Mouse (Mus musculus) frontal cortex, postnatal 10 days (tissue): ENCODE measurements at regions not wholly inside any gene's neighbourhood (a gene's known extent, or its start where the extent isn't known, plus 50 kb on each side); places are given as distances from the start of the nearest gene placed in this dataset.
A peak's percentile ranks its signal among the peaks of the same experiment; 100 is the strongest.

Source experiments
- DNase-seq, 2 experiments: peaks; one replicate each; pipeline ENCODE4 v3.0.0; 2022; ENCODE audit warnings: low spot score in 2 of 2, mixed read lengths in 1 of 2

DNA sequence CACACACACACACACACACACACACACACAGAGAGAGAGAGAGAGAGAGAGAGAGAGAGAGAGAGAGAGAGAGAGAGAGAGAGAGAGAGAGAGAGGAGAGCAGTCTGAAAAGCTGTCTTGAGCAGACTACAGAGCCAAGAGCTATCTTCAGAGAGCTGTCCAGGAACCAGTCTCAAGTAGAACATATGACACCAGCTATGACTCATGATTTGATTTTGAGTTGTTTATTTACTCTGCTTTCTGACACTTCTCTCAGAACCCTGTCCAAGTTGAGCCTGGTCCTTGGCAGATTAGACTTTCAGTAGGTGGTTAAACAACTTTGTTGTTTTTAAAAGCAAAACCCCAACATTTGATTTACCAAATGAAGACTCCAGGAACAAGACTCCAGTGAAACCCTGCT, 420.8 kb upstream of the Lcorl start:
- DNase-seq = no peak

- DNase-seq = no peak
These were observed 399.3 kb upstream of the Lcorl start for GRCm38 (mm10) chr5:46256730-46257129.

DNA sequence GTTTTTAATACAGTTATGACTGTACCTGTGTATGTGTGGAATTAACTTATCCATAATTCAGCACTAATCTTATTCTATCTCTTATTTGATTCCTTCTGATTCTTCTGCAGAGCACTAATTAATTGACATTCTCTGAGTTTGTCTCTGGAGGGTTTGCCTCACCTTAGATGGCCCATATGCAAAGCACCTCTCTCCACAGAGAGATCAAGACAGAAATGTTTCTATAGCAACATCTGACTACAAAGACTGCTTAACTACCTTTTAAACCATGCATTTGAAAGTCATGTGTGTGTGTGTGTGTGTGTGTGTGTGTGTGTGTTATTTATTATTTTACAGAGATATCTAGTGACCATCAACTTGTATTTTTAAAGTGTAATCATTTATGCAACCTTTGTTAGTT, 396.5 kb upstream of the Lcorl start:
- DNase-seq = no peak

DNA sequence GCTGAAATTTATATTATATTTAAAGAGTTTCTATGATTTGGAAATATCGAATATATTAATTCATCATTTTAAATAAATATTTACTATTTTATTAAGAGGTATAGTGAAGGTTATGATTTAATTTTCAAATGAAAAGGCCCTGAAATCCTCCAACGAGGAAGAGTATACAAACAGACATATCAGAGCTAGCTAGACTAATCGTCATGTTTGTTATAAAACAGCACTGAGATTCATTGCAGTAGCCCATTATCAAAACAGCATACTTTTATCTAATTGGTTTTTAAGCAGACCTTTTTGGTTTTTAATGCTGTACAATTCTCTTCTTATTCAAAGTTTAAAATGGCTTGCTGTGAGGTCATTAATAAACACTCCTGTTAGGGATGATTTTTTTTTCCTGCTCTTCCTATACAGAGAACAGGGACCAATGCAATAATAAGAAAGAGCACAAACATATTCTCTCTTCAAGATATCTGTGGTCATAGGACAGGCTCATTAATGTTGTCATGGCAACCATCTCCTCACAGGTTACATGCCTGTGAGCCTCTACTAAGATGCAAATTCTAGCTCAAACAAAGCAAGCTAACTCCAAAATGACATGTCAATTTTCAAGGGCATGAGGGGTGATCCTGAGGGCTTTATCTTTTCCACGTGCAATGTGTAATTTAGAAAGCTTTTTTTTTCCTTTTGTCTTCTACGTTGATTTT, 378.1 kb upstream of the Lcorl start:
- no peak for DNase-seq

DNA sequence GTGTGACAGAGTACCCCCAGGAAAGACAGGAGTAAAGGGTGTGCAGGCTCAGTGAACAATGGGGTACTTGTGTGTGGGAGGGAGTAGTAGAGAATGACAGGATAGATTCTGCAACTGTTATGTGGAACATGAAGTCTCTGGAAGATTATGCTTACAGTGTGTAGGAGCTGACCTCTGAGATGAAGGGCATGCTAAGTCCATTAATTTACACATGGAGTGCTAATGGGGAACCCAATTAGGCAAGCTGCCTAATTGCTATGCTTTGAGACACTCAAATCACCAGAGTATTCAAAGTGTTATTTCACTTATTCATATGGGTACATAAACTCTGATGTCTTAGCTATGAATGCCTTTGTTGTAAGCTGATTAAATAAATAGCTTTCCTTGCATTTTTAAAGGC, 375.4 kb upstream of the Lcorl start:
- no peak for DNase-seq

DNA sequence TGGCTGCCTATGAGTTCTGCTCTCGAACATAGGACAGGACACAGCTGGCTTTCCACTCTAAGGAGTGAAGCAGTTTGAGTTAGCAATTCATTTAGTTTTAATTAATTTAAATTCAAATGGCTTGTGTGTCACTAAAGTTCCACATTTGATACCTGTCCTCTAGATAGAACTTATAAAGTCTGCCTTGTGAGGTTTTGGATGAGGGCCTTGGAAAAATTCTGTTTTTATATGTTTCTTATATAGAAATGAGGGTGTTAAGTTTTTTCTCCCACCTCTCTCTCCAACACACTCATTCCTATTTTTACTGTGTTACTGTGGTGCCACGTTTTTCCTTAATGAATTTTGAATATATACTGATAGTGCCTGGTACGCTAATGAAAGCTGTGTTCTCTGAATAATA, 371.3 kb upstream of the Lcorl start:
- DNase-seq = no peak

- no peak for DNase-seq
These were observed 355.5 kb upstream of the Lcorl start for GRCm38 (mm10) chr5:46212845-46213468.

DNA sequence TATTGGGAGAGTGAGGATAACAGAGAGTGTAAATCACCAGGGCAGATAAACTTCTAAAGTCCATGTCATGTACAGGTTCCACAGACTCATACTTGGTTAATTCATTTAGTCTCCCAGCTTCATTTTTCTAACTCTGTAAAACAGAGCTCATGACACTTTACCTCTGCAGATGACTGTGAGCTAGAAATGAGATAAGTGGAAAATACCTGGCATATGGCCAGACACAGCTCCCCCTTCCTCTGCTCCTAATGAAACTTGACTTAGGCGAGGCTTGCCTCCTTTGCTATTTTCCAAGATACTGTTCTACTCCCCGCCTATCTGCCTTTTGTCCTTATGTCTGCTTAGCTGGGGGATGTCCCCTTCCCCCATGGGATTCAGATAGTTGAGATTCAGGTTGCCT, 351.7 kb upstream of the Lcorl start:
- DNase-seq = no peak

GRCm38 (mm10) chr5:46203744-46204143, 346.3 kb upstream of the Lcorl start:
- DNase-seq = no peak

DNA sequence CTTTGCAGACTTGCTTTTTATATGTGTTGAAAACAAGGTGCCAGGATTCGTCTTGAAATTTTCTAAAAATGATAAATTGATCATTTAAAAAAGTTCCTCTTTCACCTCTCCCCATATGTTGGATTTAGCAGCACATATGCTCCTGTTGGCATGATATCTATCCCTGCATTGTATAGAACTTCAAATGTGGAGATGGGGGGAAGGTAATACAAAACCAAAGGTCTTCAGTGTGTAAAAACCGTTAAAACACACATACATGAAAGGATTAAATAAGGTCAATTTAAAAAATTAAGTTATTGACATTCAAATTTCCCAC, 345.0 kb upstream of the Lcorl start:
- no peak for DNase-seq

DNA sequence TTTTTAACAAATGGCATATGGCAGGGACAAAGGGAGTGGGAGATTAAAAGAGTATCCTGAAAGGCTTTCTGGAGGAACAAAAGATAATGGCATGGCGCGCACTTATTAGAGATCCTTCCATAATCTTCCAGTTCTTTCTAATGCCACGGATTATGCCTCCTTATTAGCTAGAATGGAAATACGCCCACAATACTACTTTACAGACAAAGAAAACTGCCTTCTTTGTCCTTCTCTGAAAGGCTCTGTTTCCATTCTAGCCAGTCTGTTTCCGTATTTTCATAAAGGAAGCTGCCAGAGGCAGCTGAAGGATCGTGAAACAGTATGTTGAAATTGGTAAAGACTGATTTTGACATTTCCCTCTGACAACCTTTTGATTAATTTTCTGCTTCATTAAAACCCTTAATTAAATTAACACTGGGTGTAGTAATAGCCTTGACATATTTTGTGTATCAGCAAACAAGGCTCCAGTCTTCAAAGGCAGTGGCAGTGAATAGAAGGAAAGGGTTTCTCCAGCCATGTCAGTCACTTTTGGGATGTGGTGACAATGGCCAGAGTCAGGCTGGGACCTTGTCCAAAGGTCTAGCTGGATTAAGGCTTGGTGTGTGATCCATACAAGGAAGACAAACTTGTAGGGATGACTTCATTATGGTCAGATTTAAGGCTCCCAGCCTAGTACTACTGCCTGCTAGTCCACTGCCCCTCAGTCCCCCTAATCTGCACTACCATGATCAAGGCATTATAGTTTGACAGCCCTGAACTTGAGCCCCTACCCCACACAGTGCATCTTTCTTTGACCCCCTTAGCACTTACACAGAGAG, 344.4 kb upstream of the Lcorl start:
- no peak for DNase-seq

- no peak for DNase-seq
These were observed 329.5 kb upstream of the Lcorl start for GRCm38 (mm10) chr5:46186908-46187307.

- no peak for DNase-seq
These were observed 324.7 kb upstream of the Lcorl start for GRCm38 (mm10) chr5:46182157-46182556.

DNA sequence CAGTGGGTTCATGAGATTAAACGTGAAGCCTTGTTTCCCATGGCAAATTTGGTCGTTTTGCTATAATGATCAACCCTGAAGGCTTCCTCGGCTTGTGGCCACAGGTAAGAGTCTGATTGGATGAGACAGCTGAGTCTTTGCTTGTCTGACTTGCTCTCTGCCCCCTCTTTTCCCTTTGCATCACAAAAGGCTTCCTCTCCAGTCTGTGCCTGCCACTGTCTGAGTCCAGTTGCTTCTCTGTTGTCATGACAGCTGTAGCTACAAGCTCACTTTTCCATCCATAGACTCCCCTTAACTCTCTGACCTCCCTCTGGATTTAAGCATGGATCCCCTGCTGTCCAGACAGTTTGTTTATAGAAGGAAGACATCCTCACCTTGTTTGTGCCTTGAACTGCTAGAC, 314.9 kb upstream of the Lcorl start:
- no peak for DNase-seq

DNA sequence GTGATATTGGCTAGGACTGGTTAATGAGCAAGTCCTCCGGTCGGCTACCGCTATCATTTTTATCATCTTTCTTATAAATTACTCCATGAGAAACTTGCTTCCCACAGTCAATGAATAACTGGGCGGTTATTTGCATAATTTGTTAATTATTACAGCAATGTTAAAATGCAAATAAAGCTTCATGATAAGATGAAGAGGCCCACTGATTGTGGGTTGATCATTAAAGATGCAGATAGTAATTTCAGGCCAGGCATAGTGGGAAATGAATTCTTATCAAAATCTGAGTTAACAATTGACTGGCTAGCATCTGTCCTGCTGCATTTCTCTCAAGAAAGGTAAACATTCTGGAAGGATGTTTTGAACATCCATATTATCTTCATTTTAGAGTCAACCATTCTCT, 303.4 kb upstream of the Lcorl start:
- no peak for DNase-seq

- no peak for DNase-seq
These were observed 294.6 kb upstream of the Lcorl start for GRCm38 (mm10) chr5:46151973-46152372.

DNA sequence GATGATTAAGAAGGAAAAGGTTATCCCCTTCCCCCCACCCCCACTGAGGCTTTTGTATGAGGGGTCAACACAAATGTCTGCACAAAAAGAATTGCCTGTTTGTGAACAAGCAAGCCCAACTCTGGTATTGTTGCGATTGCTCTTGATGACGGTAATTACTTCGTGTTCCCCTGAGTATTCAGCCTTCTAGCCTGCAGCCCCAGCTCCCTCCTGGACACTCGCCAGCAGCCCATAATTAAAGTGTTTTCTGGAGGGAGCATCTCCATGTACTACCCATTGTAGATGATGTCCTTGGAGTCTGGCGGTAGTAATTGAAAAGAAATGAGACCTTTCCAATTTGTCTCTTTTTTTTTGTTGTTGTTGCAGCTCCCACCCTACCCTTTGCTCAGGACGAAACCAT, 293.4 kb upstream of the Lcorl start:
- peak; percentile 7 to 16 for DNase-seq

GRCm38 (mm10) chr5:46149851-46150615, 292.6 kb upstream of the Lcorl start:
- DNase-seq = no peak

DNA sequence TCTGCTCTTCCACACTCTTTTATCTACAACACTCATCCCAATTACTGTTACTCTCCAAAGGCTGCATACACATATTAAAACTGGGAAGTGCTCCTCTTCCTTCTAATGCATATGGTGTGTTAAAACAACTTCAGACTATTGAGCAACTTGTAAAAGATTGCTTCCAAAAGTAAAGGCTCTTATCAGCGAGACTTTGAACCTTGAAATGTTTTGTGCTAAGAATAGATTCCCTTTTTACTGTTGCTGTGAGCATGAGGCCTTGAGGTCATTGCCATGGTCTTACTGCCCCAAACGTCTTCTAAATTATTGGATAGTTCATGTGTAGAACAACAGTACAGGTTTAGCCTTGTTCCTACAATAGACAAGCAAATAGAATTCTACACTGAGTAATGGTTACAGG, 281.6 kb upstream of the Lcorl start:
- DNase-seq = no peak

DNA sequence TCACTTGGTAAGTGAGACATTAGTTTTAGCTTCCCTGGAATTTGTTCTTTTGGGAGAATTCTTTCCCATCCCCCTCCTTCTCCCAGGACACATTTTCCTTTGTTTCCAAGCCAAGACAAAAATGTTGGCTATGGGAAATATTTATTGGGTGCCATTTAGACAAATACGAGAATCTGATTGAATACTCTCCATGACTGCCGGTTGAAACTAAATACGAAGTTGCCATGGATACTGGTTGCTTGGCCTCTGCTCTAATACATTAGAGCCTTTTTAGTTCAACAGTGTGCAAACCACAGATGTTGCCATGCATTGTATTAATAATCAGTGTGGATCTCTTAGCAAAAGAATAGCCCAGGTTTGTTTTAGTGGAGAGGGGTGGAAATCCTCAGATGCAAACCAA, 280.3 kb upstream of the Lcorl start:
- DNase-seq = no peak

- no peak for DNase-seq
These were observed 250.6 kb upstream of the Lcorl start for GRCm38 (mm10) chr5:46108020-46108419.

DNA sequence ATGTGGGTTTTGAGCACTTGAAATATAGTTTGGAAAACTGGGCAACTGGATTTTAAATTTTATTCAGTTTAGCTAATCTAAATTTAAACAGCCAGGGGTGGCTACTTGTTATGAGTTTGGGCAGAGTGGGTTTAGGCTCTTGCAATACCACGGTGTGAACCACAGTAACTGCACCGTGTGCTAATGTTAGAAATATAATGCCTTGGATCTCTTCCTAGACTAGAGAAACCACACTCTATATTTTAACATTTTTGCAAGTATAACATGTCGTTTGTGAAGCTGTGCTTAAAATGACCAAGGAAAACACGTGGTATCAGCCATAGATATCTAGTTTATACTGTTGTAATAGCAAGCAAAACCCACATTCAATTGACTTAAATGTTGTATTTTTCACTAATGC, 245.9 kb upstream of the Lcorl start:
- no peak for DNase-seq
